Mouse (Mus musculus) heart, embryonic 16.5 days (tissue): Measurements from ENCODE around the gene Tpk1. TPM values are rescaled to one million over a fixed set of nuclear protein-coding genes. Genes with fewer than 3 reads are reported as not detected.
"Not testable (repeated sequence)": the region's sequence is repeated elsewhere in the genome, so short reads cannot be mapped to it uniquely, and the experiment has no call there.

ENCODE experiments used
- ATAC-seq: fragments of 200-750 bp; cut with Nextera tagmentation; replicated peaks from 2 replicates; pipeline ENCODE4 v1.8.0; 2017; ENCODE audit warnings: moderate number of reproducible peaks; ENCODE audit not compliant: insufficient read depth, low FRiP score; ENCODE audit errors: extremely low read depth
- H3K27ac ChIP-seq: fragments of 300-500 bp; sonication (generic); 2 replicates; pipeline ENCODE4 v1.5.1; 2014; ENCODE audit warnings: mild to moderate bottlenecking, low read length, control low read depth, moderate library complexity
- H3K27me3 ChIP-seq: fragments of 300-500 bp; sonication (generic); 2 replicates; pipeline ENCODE4 v1.6.1; 2014; ENCODE audit warnings: low read length, mixed read lengths; ENCODE audit not compliant: control insufficient read depth, insufficient read depth
- H3K36me3 ChIP-seq: fragments of 300-500 bp; sonication (generic); 2 replicates; pipeline ENCODE4 v1.6.1; 2014; ENCODE audit not compliant: control insufficient read depth, insufficient read depth
- H3K4me1 ChIP-seq: fragments of 300-500 bp; sonication (generic); 2 replicates; pipeline ENCODE4 v1.6.1; 2014; ENCODE audit warnings: low read length, mixed read lengths; ENCODE audit not compliant: control insufficient read depth, insufficient read depth
- H3K4me2 ChIP-seq: fragments of 300-500 bp; sonication (generic); 2 replicates; pipeline ENCODE4 v1.6.1; 2014; ENCODE audit warnings: low read depth, mild to moderate bottlenecking, control low read depth, low read length
- H3K4me3 ChIP-seq: fragments of 300-500 bp; sonication (generic); 2 replicates; pipeline ENCODE4 v1.5.1; 2014; ENCODE audit warnings: mild to moderate bottlenecking, control low read depth, low read length
- H3K9ac ChIP-seq: fragments of 300-500 bp; sonication (generic); 2 replicates; pipeline ENCODE4 v1.6.1; 2014; ENCODE audit warnings: low read length, control low read depth
- H3K9me3 ChIP-seq: fragments of 300-500 bp; sonication (generic); replicated peaks from 2 replicates; pipeline ENCODE4 v1.6.1; 2016; ENCODE audit warnings: low read length; ENCODE audit not compliant: control insufficient read depth
- WGBS: fragments of 180-500 bp; shearing (Covaris S2); extraction: QIAGEN DNeasy Blood & Tissue Kit; methylation state at CpG from one replicate; pipeline ENCODE4 v1.1.7; 2014; 5-methylcytosine and 5-hydroxymethylcytosine counted together
- polyA plus RNA-seq: library from polyadenylated mRNA; unstranded; fragments of >200 nt; fragmentation: Nextera tagmentation; extraction: Ambion mirVana; gene quantifications from 2 replicates; pipeline ENCODE4 v1.2.1, GENCODE M21; 2015

Gene Tpk1
- polyA plus RNA-seq, 1 experiment from 2014 or later = 7.7 TPM

DNA sequence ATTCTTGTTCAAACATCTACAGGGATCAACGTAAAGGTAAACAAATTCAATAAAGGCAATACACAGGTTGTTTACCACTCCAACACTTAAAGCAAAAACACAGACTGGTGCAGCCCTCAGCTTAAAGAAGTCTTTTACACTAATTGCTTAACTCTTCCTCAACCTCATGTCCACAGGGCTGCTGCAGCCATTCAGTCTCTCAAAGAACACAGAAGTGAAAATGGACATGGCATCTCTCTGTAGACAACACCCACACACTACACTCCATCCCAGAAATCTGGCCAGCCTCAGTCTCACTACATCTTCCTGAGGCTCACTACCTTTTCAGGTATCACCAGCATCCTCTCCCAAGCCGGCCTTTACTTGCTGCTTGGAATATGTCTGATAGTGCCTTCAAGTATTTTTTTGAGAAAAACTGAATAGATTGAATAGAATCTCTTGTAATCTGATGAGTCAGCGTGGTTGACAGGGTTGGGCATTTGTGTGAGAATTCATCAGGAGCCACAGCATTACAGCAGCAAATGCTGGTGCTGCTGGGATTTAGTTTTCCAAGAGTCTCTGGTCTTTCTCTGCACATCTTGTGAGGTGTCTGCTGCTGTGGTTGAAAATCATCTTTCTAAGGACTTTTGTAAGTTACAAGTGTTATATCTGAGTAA is 32.6 kb downstream of the Tpk1 start:
- Histone ChIP-seq H3K4me1 (no peaks in the 10 kb centered on the region; the same call in 1 of the 2 replicates), H3K9me3 (no peaks in the 10 kb centered on the region), H3K27me3 (no peaks in the 10 kb centered on the region), H3K27ac (no peak overlapping the region), H3K36me3 (no peaks in the 10 kb centered on the region), H3K9ac (no peak overlapping the region), H3K4me3 (no peak overlapping the region), H3K4me2 (no peak overlapping the region)
- 87% methylated on average over 3 of the region's 3 CpGs for WGBS
- no peak for ATAC-seq

DNA sequence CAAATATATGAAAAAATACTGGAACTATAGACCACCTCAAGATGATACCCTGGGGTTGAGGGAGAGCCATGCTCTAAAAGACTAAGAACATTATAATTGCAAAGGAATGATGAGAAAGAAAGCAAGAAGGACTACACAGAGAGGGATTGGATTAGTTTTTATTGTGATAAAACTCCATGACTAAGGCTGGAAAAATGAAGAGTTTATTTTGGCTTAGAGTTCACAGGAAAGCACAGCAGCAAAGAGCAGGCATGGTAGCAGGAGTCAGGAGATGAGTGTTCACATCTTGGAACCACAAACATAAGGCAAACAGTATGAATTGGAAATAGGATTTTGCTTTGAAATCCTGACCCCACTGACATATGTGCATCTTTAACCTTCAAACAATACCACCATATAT is 33.2 kb downstream of the Tpk1 start:
- Histone ChIP-seq H3K4me1 (no peaks in the 10 kb centered on the region), H3K36me3 (no peaks in the 10 kb centered on the region), H3K27ac (no peak overlapping the region), H3K27me3 (no peaks in the 10 kb centered on the region), H3K9me3 (no peaks in the 10 kb centered on the region), H3K4me2 (no peak overlapping the region), H3K9ac (no peak overlapping the region), H3K4me3 (no peak overlapping the region)
- ATAC-seq = no peak

DNA sequence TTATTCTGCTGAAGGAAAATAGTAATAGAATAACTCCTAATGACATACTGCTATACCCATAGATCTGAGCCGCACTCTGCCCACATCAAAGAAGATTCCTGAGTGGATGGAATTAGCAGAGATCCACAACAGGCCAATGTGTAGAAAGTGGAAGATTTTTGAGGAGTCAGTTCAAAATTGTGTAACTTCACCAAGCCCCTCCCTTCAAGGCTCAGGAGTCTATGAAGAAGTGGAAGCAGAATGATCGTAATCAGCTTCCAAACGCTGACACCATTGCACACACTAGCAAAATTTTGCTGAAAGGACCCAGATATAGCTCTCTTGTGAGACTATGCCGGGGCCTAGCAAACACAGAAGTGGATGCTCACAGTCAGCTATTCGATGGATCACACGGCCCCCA is 42.6 kb downstream of the Tpk1 start:
- not testable (repeated sequence) for H3K9ac ChIP-seq, H3K4me1 ChIP-seq, H3K27ac ChIP-seq, H3K4me2 ChIP-seq, H3K27me3 ChIP-seq, H3K4me3 ChIP-seq, H3K36me3 ChIP-seq, ATAC-seq, H3K9me3 ChIP-seq
- WGBS = 89% methylated on average over 6 of the region's 6 CpGs

DNA sequence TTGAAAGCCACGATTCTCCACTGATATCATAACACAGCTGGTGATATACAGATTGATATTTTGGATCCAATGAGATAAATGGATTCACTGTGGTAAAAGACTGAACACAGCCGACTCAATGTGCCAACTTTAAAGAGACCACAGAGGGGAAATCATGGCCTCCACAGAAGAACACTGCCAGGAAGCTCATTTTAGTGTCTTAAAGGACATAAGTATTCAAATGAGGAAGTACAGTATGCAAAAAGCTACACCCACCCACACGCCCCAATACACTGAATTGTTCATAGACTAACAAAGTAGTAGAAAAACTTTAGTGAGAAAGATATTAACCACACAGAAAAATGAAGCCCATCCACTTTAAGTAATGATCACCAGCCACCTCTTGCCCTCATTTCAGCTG is 46.8 kb downstream of the Tpk1 start:
- ATAC-seq = no peak
- 64% methylated on average over 3 of the region's 3 CpGs for WGBS
- H3K27ac ChIP-seq = no peak overlapping the region
- H3K9me3 ChIP-seq = no peaks in the 10 kb centered on the region
- 0 out of 2 replicates have a peak, but pooled peaks cover 4% of the 10 kb centered on the region for H3K4me1 ChIP-seq
- H3K4me3 ChIP-seq = no peak overlapping the region
- no peak overlapping the region for H3K9ac ChIP-seq
- H3K27me3 ChIP-seq = no peaks in the 10 kb centered on the region
- no peak overlapping the region for H3K4me2 ChIP-seq
- no peaks in the 10 kb centered on the region for H3K36me3 ChIP-seq

DNA sequence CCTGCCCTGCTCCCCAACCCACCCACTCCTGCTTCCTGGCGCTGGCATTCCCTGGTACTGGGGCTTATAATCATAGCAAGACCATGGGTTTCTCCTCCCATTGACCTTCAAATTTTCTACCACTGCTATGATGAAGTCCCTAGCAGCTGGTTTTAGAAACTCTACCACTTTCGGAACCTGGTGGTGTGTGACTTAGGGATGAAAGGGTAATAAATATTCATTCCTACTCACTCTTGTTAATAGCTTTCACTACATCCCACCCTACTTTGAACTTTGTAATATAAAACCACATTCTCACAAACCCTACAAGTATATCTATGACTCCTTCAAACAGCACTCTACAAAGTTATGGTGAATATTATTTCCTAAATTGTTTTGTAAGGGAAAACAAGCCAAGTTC is 54.3 kb downstream of the Tpk1 start:
- no peak overlapping the region for H3K4me2 ChIP-seq
- 75% methylated on average over 2 of the region's 2 CpGs for WGBS
- no peak overlapping the region for H3K9ac ChIP-seq
- H3K27ac ChIP-seq = no peak overlapping the region
- ATAC-seq = no peak
- H3K4me1 ChIP-seq = no peaks in the 10 kb centered on the region
- H3K4me3 ChIP-seq = no peak overlapping the region
- no peaks in the 10 kb centered on the region for H3K27me3 ChIP-seq
- no peaks in the 10 kb centered on the region for H3K9me3 ChIP-seq
- H3K36me3 ChIP-seq = no peaks in the 10 kb centered on the region

DNA sequence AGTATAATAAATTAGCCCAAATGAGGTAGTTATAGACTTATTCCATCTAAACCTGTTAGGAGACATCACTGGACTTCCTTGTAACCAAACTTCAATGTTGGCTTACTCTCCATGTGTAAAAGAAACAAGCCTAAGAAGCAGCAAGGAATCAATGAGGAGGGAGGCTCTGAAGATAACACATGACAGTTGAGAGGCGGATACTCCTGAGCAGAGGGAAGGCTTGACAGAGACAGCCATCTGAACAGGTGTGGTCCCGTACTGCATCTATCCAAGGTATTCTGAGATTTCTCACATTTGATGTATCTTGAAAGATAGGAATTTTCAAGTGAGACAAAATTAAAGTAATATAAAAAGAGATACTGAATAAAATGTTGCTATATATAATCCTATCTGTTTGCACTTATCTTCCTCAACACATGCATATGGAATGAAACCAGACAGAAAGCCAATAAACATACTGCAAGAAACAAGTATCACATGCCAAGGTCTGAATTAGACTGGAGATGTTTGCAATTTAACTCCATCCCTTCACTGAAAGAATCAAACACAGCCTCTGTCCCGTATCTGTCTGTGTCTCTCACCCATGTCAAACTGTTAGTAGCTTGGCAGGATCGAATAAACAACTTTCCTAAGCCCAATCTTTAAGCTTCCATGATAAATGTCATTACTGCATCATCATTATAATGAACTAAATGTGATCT is 75.1 kb downstream of the Tpk1 start:
- no peaks in the 10 kb centered on the region for H3K36me3 ChIP-seq
- H3K27ac ChIP-seq = no peak overlapping the region
- H3K4me3 ChIP-seq = no peak overlapping the region
- no peak overlapping the region for H3K4me2 ChIP-seq
- no peak overlapping the region for H3K9ac ChIP-seq
- no peaks in the 10 kb centered on the region for H3K4me1 ChIP-seq
- H3K27me3 ChIP-seq = no peaks in the 10 kb centered on the region
- no peak for ATAC-seq
- H3K9me3 ChIP-seq = no peaks in the 10 kb centered on the region
- WGBS = 81% methylated on average over 4 of the region's 4 CpGs

DNA sequence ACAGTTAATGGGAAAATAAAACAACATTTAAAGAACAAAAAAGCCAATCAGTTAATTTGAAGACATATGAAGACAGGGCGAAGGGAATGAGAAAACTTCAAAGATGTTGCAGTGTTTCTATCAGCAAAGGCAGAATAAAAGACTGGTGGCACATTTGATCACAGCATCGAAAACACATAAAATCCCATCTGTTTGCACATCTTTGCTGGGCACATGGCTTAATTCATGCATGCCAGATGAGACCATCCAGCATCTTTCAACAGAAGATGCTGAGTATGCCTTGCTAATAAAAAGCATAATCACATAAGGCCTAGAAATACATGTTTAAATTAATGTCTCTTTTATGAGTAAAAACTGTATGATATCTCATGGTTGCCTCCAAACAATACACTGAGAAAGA is 80.8 kb downstream of the Tpk1 start:
- H3K4me3 ChIP-seq = no peak overlapping the region
- ATAC-seq = no peak
- H3K36me3 ChIP-seq = no peaks in the 10 kb centered on the region
- no peak overlapping the region for H3K4me2 ChIP-seq
- no peak overlapping the region for H3K9ac ChIP-seq
- H3K9me3 ChIP-seq = no peaks in the 10 kb centered on the region
- H3K4me1 ChIP-seq = no peaks in the 10 kb centered on the region
- no peaks in the 10 kb centered on the region for H3K27me3 ChIP-seq
- H3K27ac ChIP-seq = no peak overlapping the region
- WGBS = 84% methylated on average over 2 of the region's 2 CpGs

DNA sequence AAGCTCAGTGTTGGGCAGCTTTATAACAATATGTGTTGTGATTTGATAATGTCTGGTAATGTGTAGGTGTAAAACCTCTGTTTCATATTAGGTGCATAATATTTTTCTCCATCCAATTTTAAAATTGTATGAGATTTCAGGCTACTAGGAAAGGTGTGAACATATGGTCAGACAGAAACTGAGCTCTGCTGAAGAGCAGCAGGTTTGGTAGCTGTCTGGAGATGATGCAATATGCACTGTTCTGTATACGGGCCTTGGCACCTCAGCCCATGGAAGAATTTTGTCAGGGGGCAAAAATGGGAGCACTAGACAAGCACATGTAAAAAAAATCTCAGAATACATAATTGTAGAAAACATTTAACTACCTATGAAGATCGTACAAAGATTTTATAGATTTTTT is 84.3 kb downstream of the Tpk1 start:
- H3K9me3 ChIP-seq = no peaks in the 10 kb centered on the region
- no peak overlapping the region for H3K4me3 ChIP-seq
- 77% methylated on average over 2 of the region's 2 CpGs for WGBS
- no peaks in the 10 kb centered on the region for H3K36me3 ChIP-seq
- ATAC-seq = no peak
- H3K4me2 ChIP-seq = no peak overlapping the region
- H3K4me1 ChIP-seq = no peaks in the 10 kb centered on the region
- H3K9ac ChIP-seq = no peak overlapping the region
- no peak overlapping the region for H3K27ac ChIP-seq
- H3K27me3 ChIP-seq = no peaks in the 10 kb centered on the region

DNA sequence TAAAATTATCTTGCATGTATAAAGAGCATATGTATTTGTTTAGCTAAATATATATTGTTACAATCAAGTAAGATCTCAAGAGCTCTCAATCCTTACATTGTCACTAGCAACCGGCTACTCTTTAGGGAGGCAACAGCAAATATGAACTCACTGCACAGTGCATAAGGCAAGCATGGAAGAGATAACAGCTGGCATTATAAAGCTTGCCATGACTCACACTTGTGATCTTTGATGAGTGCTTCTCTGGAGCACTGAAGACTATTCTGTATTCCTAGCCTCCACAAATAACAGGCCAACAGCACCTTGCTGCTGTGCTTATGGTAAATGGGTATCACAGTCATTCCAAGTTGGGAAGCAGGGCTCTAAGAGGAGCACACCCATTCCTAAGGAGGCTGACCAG is 98.2 kb downstream of the Tpk1 start:
- no peaks in the 10 kb centered on the region for H3K9me3 ChIP-seq
- H3K4me3 ChIP-seq = no peak overlapping the region
- ATAC-seq = no peak
- no peaks in the 10 kb centered on the region for H3K27me3 ChIP-seq
- WGBS = 69% methylated on average over 1 of the region's 1 CpGs
- H3K27ac ChIP-seq = no peak overlapping the region
- H3K4me2 ChIP-seq = no peak overlapping the region
- no peaks in the 10 kb centered on the region for H3K4me1 ChIP-seq
- no peaks in the 10 kb centered on the region for H3K36me3 ChIP-seq
- H3K9ac ChIP-seq = no peak overlapping the region
